Mouse (Mus musculus): ENCODE data around the gene Wdcp.
"Not testable (repeated sequence)": the region's sequence is repeated elsewhere in the genome, so short reads cannot be mapped to it uniquely, and the experiment has no call there.

Gene Wdcp

DNA sequence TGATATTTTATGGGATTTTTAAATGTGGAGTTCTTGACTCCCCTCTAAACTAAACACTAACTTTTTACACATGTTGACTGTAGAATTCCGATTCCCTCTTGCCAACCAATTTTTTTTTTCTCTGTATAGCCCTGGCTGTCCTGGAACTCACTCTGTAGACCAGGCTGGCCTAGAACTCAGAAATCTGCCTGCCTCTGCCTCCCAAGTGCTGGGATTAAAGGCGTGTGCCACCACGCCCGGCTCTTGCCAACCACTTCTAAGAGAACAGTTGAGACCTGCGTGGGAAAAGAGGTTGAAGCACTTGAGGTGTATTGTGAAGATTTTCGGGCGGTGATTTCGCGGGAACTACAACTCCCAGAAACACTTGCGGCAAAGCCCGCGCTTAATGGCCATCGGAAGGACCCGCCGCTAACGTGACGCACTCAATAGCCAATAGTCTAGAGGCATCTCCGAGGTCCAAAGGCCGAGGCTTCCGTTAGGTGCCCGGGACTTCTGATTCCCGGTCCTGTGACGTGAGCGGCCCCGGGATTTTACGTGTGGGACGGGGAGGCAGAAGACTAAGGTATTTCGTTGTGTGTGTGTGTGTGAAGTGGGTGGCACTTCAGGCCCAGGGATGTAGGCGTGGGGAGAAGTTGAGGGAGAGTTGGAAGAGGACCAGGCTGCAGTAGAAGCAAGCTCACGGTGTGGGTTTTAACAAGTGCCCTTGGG is at the start of gene Wdcp:
Gene Wdcp, plus strand, starts transcription at position 414 of the 708 bp plus-strand sequence.
- DNase-seq (ENCODE audit: low spot score in 2 of 2): peak; percentile 85 to 87

DNA sequence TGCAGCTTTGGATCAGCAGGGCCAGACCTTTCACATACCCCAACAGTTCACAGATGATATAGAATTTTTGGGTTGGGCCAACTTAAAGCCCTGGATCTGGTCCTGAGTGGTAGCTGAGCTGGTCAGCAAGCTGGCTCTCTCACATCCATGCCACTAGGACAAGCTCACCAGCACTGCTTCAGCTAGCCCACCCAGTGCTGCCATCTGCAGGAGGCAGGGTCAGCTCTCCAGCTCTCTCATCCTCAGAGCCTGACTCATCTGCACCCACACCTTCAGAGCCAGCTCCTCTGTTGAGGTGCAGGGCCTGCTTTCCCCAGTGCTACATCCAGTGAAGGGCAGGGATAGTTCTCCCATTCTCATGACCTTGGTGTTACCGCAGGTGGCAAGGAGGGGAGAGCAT is 49.4 kb upstream of the Wdcp start:
- no peak for DNase-seq (ENCODE audit: low spot score in 2 of 2)

- DNase-seq (ENCODE audit: low spot score in 2 of 2): not testable (repeated sequence)
These were observed 45.6 kb upstream of the Wdcp start for GRCm38 (mm10) chr12:4797471-4797870.

GRCm38 (mm10) chr12:4811036-4811435 is 32.1 kb upstream of the Wdcp start:
- no peak for DNase-seq (ENCODE audit: low spot score in 2 of 2)

DNA sequence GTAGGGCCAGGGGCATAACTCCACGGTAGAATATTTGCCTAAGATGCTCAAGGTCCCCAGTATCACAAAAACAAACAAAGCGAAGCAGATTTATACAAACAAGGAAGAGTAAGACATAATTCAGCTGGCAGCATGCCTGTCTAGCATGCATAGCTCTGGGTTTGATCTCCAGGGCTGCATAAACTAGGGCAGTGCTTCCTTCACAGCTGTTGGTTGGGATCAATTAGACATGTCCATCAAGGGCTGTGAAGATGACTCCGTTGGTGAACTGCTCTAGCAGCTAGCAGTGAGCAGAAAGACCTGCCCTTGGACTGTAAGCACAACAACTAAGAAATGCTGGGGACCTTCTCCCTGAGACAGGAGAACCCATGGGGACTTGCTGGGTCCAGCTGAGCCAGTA is 31.4 kb upstream of the Wdcp start:
- DNase-seq (ENCODE audit: low spot score in 2 of 2): no peak

GRCm38 (mm10) chr12:4813636-4814035 is 29.5 kb upstream of the Wdcp start:
- DNase-seq (ENCODE audit: low spot score in 2 of 2): no peak

- DNase-seq (ENCODE audit: low spot score in 2 of 2): no peak
These were observed 26.3 kb upstream of the Wdcp start for GRCm38 (mm10) chr12:4816680-4817360.

- DNase-seq (ENCODE audit: low spot score in 2 of 2): peak; percentile 94 to 97
These were observed 25.6 kb upstream of the Wdcp start, which contains the start of gene Sf3b6 for GRCm38 (mm10) chr12:4817361-4818101. TSS of gene Sf3b6 (plus strand) at chr12:4817544.

- no peak for DNase-seq (ENCODE audit: low spot score in 2 of 2)
These were observed 15.8 kb upstream of the Wdcp start for GRCm38 (mm10) chr12:4827256-4827655.

- DNase-seq (ENCODE audit: low spot score in 2 of 2): no peak
These were observed 6.1 kb upstream of the Wdcp start for GRCm38 (mm10) chr12:4836959-4837358.

DNA sequence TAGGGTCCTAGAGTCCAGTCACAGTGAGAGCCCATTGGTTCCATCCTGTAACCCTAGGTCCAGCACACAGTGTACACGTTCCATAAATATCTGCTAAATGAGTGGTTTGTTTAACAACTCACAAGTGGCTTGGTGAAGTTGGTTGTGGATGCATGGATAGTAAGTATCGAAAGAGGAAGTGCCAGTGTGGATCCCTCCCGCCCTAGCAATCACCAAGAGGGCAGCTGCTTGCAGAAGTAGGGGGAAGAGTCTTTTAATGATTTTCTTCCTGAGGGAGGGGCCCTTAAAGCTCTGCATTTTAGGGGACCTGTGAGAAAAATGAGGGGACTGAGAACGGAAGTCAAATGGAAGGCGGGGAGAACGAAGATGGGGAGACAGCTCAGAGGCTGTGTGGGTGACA is 3.1 kb upstream of the Wdcp start:
- no peak for DNase-seq (ENCODE audit: low spot score in 2 of 2)

- no peak for DNase-seq (ENCODE audit: low spot score in 2 of 2)
These were observed 2.4 kb upstream of the Wdcp start for GRCm38 (mm10) chr12:4840741-4841140.

DNA sequence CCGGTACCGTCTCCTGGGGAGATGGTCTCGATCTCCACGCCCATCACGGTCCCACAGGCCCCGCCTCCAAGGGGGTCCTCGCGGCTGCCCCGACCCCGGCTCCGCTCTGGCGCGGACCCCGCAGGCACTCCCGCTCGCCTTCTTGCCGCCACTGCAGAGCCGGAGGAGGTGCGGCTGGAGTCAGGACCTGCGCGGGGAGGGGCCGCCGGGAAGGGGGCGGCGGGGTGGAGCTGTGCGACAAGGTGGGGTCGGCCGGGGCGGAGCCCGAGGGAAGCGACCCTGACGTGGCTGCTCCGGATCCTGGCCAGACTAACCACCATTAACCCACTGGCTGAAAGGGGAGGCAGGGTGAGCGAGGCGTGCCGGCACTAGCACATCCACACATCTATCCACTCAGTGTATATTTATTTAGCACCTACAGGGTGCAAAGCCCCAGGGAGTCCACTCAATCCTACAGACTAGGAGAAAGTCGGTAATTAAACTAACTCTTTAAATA is 1.7 kb upstream of the Wdcp start, which contains the start of gene Fkbp1b:
Gene Fkbp1b, minus strand, starts transcription at position 200 of the 496 bp plus-strand sequence.
- DNase-seq (ENCODE audit: low spot score in 2 of 2): peak in 1 of 2 experiments; percentile 32

DNA sequence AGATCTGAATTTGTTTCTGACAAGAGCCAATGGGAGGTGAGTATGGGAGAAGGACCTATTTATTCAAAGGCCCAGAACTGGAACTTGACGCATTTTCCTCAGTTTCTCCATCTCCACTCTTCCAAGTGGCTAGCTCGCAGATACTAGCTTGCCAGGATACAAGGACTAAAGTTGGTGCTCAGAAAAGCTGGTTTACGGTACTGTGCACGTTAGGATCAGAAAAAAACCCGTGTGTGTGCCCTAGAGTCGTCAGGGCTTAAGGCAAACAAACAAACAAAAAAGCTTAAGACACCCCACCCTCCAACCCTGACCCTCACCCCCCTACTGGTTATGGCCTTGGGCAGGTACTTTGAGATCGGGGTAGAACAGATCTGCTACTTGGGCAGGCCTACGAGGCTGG is 647 bp upstream of the Wdcp start:
- no peak for DNase-seq (ENCODE audit: low spot score in 2 of 2)

DNA sequence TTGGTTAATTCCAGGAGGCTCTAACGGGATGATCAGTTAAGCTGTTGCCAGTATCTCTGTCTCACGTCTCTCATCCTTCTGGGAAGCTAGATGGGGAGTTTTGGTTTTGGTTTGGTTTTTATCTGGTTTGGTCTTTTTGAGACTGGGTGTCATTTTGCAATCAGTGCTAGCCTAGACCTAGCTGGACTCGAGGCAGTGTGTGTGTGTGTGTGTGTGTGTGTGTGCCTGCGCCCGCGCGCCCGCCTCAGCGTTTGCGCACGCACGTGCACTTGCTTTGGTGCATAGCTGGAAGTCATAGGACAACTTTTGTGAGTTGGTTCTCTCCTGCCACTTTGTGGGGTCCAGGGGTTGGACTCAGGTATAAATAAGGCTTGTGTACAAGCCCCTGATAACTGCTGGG is 638 bp downstream of the Wdcp start:
- no peak for DNase-seq (ENCODE audit: low spot score in 2 of 2)

DNA sequence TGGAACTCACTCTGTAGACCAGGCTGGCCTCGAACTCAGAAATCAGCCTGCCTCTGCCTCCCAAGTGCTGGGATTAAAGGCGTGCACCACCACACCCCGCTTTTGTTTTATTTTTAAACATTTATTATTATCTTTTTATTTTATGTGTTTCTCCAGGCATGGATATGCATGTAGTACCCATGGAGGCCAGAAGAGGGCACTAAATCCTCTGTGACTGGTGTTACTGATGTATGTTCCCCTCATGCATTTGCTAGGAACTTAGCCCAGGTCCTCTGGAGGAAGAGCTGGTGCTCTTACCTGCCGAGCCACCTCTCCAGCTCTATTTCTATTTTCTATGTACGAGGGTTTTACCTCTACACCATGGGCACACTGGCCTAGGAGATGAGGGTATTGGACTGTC is 13.1 kb downstream of the Wdcp start:
- DNase-seq (ENCODE audit: low spot score in 2 of 2): no peak

GRCm38 (mm10) chr12:4856834-4857233 is 13.7 kb downstream of the Wdcp start:
- DNase-seq (ENCODE audit: low spot score in 2 of 2): no peak

DNA sequence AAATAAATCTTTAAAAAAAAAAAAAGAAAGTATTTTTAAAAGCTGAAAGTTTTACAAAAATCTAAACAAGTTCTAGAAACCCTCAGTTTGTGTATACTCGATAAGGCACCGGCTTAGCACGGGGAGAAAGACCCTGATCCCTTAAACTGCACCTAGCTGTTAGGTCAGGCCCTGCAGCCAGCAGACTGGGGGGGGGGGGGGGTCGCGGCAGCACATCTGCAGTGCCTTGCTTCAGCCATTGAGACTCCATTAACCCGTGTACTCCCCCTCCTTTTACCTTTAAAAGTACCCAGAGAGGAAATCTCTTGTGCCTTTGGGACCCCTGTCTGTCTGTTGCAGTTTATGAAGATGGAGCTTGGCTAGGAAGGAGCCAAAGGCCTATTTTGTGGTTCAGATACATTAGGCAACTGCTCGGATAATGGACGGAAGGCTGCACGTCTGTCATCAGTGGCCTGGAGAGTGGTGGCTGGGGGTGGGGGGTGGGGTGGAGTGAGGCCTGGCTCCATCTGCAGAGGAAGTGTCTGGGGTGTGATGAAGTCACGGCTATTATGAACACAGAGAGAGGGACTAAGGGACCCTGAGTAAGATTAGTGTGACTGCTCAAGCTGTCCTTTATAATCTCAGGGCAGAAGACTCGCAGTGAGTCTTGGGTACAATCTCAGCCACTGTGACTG is 16.3 kb downstream of the Wdcp start:
- DNase-seq (ENCODE audit: low spot score in 2 of 2): no peak

DNA sequence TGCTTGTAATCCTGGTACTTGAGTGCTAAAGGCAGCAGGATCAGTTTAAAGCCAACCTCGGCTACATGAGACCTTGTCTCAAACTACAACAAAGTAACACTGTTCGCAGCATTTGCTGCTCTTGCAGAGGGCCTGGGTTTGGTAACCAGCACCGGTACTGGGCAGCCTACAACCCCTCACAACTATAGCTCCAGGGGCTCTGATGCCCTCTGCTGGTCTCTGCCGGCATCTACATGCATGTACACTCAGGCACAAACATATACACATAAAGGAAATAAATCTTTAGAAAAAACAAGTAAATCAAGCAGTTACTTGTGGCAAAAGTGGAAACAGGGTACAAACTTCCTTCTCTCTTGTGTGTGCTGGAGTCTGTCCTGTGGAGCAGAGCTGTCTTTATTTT is 19.6 kb downstream of the Wdcp start:
- DNase-seq (ENCODE audit: low spot score in 2 of 2): no peak

DNA sequence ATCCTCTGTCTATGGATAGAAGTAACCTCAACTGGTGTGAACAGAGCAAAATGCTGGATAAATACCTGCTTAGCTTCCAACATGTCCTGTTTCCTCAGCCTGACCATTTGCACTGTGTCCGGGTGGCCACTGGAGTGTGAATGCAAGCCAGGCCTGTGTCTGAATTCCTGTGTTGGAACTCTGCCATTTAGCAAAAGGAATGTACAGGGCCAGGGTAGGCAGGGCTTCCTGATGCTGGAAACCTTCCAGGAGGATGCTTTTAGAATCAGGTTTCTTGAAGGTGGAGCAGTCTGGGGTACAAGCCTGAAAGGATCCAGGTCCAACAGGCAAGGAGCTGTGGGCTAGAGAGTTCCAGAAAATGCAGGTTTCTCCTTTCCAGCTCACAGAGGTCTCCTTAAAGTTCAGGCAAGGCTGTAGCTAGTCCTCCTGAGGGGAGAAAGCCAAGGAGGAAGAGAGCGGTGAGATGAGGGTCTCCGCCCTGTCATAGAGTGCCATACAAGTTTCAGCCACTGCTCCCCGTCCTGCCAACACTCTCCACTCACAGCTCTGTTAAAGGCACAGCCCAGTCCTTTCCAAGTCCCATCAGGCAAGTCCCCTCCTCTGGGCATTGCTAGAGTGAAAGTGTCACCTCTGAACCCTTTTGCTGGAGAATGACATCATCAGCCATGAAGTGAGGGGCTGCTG is 20.7 kb downstream of the Wdcp start:
- no peak for DNase-seq (ENCODE audit: low spot score in 2 of 2)

DNA sequence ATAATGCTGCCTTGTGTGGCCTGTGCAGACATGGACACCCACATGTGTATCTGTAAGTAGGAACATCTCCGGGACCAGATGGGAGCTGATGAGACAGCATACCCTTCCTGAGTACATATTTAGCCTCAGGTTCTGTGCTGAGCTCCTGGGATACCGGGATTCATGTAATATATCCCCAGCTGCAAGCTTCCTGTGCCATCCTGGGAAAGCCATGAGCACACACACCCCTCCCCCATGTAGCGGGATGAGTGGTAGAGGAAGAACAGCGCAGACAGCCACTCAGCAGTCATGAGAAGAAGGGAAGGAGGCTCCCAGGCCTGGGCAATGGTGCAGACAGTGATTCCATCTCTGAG is 21.2 kb downstream of the Wdcp start:
- DNase-seq (ENCODE audit: low spot score in 2 of 2): no peak
